ENCODE assay signal across 8 mouse cellular contexts in the genomic region with DNA sequence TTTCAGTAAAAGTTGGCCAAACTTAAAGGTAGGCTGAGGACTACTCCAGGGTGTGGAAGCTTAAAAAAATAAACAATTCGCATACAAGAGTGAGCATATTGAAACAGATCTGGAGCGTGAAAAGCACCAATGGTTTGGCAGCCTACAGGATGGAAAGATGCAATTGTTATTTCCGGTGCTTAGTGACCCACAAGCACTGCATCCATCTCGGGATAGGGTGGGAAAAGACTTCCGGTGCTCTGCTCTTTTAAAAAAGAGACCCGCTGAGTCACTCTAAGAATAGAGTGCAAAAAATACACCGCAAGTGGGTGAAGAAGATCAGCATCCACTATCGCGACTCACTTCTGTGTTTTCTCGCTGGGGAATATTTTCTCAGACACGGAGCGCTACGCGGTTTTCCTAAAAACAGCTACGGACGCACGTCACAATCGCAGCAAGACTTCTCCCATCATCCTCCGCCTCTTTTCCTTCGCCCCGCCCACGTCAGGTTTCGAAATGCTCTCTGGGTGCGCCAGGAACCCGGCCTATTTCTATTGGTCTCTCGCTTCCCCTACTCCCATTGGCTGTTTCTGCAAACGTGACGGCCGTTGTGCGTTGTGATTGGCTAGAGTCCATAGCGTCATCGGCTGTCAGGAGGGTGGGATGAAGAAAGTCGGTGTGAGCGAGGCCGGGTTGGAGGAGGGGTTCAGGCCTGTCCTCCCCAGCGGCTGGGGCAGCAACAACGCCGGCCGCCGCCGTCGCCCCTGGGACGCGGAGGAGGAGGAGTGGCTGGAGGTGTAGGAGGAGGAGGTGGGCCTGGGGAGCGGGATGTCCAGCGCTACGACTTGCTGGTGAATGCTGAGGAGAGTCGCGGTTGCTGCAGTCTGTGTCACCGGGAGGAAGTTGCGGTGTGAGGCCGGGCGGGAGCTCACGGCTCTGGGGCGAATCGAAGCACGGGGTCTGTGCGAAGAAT. TPM values are rescaled to one million over a fixed set of nuclear protein-coding genes. Genes with fewer than 3 reads are reported as not detected.
A peak's percentile ranks its signal among the peaks of the same experiment; 100 is the strongest.
DNase-seq lines count a peak whose midpoint lies in the region; ATAC-seq lines count a peak whose summit lies in the region.

Nrd1 (plus strand) TSS at position 657 of the 952 bp plus-strand sequence.

- H3K36me3 ChIP-seq in heart, embryonic 13.5 days = peaks cover 14% of the 10 kb centered on the region; the same call in 1 of the 2 replicates
- peaks cover 15% of the 10 kb centered on the region for H3K36me3 ChIP-seq in liver, embryonic 12.5 days
- no peaks in the 10 kb centered on the region for H3K36me3 ChIP-seq in stomach, embryonic 15.5 days

- ATAC-seq in heart, embryonic 13.5 days (ENCODE audit: extremely low read depth, insufficient number of reproducible peaks, low FRiP score, low TSS enrichment) = peak; percentile 99
- peak; percentile 99 for ATAC-seq in liver, embryonic 12.5 days
- peak; percentile 99 for ATAC-seq in stomach, embryonic 15.5 days (ENCODE audit: insufficient read depth, low FRiP score, low read depth)

- H3K9ac ChIP-seq in heart, embryonic 13.5 days = peak within 1 kb of the TSS; percentile 93
- H3K9ac ChIP-seq in liver, embryonic 12.5 days = peak within 1 kb of the TSS; percentile 83
- H3K9ac ChIP-seq in stomach, embryonic 15.5 days = peak within 1 kb of the TSS; percentile 59

- no peaks in the 10 kb centered on the region for H3K9me3 ChIP-seq in heart, embryonic 13.5 days
- H3K9me3 ChIP-seq in liver, embryonic 12.5 days (replicated peaks) = no peaks in the 10 kb centered on the region
- H3K9me3 ChIP-seq in stomach, embryonic 15.5 days = no peaks in the 10 kb centered on the region

- 0 out of 2 replicates have a peak, but pooled peaks cover 3% of the 10 kb centered on the region for H3K27me3 ChIP-seq in heart, embryonic 13.5 days (replicated peaks)
- no peaks in the 10 kb centered on the region; the same call in 1 of the 2 replicates for H3K27me3 ChIP-seq in liver, embryonic 12.5 days (replicated peaks)
- no peaks in the 10 kb centered on the region for H3K27me3 ChIP-seq in stomach, embryonic 15.5 days (replicated peaks)

- H3K4me2 ChIP-seq in heart, embryonic 13.5 days = peak within 1 kb of the TSS; percentile 93
- peak within 1 kb of the TSS; percentile 87 for H3K4me2 ChIP-seq in liver, embryonic 12.5 days
- peak within 1 kb of the TSS; percentile 83 for H3K4me2 ChIP-seq in stomach, embryonic 15.5 days

- DNase-seq in CD4-positive, CD25-positive, alpha-beta regulatory T cell, adult 2 months (ENCODE audit: low read depth, low spot score) = peak; percentile 99
- DNase-seq in fat pad, adult 2 months (ENCODE audit: extremely low read depth, low read depth, low spot score) = peak; percentile 96
- DNase-seq in kidney, postnatal 10 days = peak; percentile 98
- peak; percentile 100 for DNase-seq in natural killer cell, adult 2 months (ENCODE audit: low spot score in 2 of 2)

- peak within 1 kb of the TSS; percentile 86 for H3K27ac ChIP-seq in brown adipose tissue, adult 24 weeks (replicated peaks; ENCODE audit: low read depth, low read length)
- H3K27ac ChIP-seq in heart, embryonic 13.5 days (replicated peaks) = peak within 1 kb of the TSS; percentile 94
- peak within 1 kb of the TSS; percentile 93 for H3K27ac ChIP-seq in liver, embryonic 12.5 days
- H3K27ac ChIP-seq in stomach, embryonic 15.5 days = peak within 1 kb of the TSS; percentile 96

- WGBS in heart, embryonic 13.5 days = under 1% methylated on average over 58 of the region's 58 CpGs
- under 1% methylated on average over 58 of the region's 58 CpGs for WGBS in liver, embryonic 12.5 days (ENCODE audit: insufficient replicate concordance)
- under 1% methylated on average over 58 of the region's 58 CpGs for WGBS in stomach, embryonic 15.5 days

- H3K4me1 ChIP-seq in brown adipose tissue, adult 24 weeks (ENCODE audit: control insufficient read depth, insufficient read depth, insufficient read length, low read length) = peaks cover 2% of the 10 kb centered on the region
- H3K4me1 ChIP-seq in heart, embryonic 13.5 days = peaks cover 24% of the 10 kb centered on the region
- peaks cover 31% of the 10 kb centered on the region for H3K4me1 ChIP-seq in liver, embryonic 12.5 days
- no peaks in the 10 kb centered on the region for H3K4me1 ChIP-seq in stomach, embryonic 15.5 days

- peak within 1 kb of the TSS; percentile 72 for H3K4me3 ChIP-seq in brown adipose tissue, adult 24 weeks (ENCODE audit: insufficient read depth, low read depth, low read length)
- peak within 1 kb of the TSS; percentile 82 for H3K4me3 ChIP-seq in heart, embryonic 13.5 days
- H3K4me3 ChIP-seq in liver, embryonic 12.5 days = peak within 1 kb of the TSS; percentile 88
- peak within 1 kb of the TSS; percentile 86 for H3K4me3 ChIP-seq in stomach, embryonic 15.5 days (replicated peaks)

RNA-seq across cellular contexts. Expression of gene Nrd1, which starts in this region (rescaled TPM):
- 53.5 and 66.7 TPM in 2 replicates for polyA plus RNA-seq in brown adipose tissue, adult 24 weeks (2012; ENCODE audit: insufficient read depth, insufficient read length, missing spikeins)
- polyA plus RNA-seq in heart, embryonic 13.5 days (2015; fragmentation: Nextera tagmentation; extraction: Ambion mirVana) = 47.4 and 49.1 TPM in 2 replicates
- polyA plus RNA-seq in liver, embryonic 12.5 days (2016; fragmentation: Nextera tagmentation; extraction: Ambion mirVana) = 55.3 and 56.0 TPM in 2 replicates
- polyA plus RNA-seq in stomach, embryonic 15.5 days (2015; fragmentation: Nextera tagmentation; extraction: Ambion mirVana) = 59.9 and 65.6 TPM in 2 replicates

Comparison
In these comparisons a context has a peak if more than half of its experiments do, and no peak if none do; other contexts are left out.
1. Peak in every context shown above with its lines: DNase-seq, ATAC-seq, H3K4me3 ChIP-seq and H3K27ac ChIP-seq.